Mouse (Mus musculus) stomach, embryonic 15.5 days (tissue): ENCODE results near the gene Ldlrad1. TPM values are rescaled to one million over a fixed set of nuclear protein-coding genes. Genes with fewer than 3 reads are reported as not detected.

ENCODE experiments used
- ATAC-seq: fragments of 200-750 bp; cut with Nextera tagmentation; 2 replicates; pipeline ENCODE4 v1.8.0; 2017; ENCODE audit warnings: low read depth, moderate number of reproducible peaks, moderate TSS enrichment; ENCODE audit not compliant: insufficient read depth, low FRiP score
- H3K27ac ChIP-seq: fragments of 300-500 bp; sonication (generic); 2 replicates; pipeline ENCODE4 v1.5.1; 2015; ENCODE audit warnings: mild to moderate bottlenecking, inconsistent platforms
- H3K27me3 ChIP-seq: fragments of 300-500 bp; sonication (generic); replicated peaks from 2 replicates; pipeline ENCODE4 v1.6.1; 2015; ENCODE audit warnings: inconsistent platforms
- H3K36me3 ChIP-seq: fragments of 300-500 bp; sonication (generic); 2 replicates; pipeline ENCODE4 v1.6.1; 2015; ENCODE audit warnings: inconsistent platforms
- H3K4me1 ChIP-seq: fragments of 300-500 bp; sonication (generic); 2 replicates; pipeline ENCODE4 v1.6.1; 2015; ENCODE audit warnings: inconsistent platforms
- H3K4me2 ChIP-seq: fragments of 300-500 bp; sonication (generic); 2 replicates; pipeline ENCODE4 v1.6.1; 2015; ENCODE audit warnings: mild to moderate bottlenecking, inconsistent platforms
- H3K4me3 ChIP-seq: fragments of 300-500 bp; sonication (generic); replicated peaks from 2 replicates; pipeline ENCODE4 v1.5.1; 2015; ENCODE audit warnings: inconsistent platforms
- H3K9ac ChIP-seq: fragments of 300-500 bp; sonication (generic); 2 replicates; pipeline ENCODE4 v1.6.1; 2015; ENCODE audit warnings: inconsistent platforms
- H3K9me3 ChIP-seq: fragments of 300-500 bp; sonication (generic); 2 replicates; pipeline ENCODE4 v1.6.1; 2016; ENCODE audit warnings: inconsistent platforms
- WGBS: fragments of 180-500 bp; shearing (Covaris S2); methylation state at CpG from one replicate; pipeline ENCODE4 v1.1.7; 2015; 5-methylcytosine and 5-hydroxymethylcytosine counted together
- polyA plus RNA-seq: library from polyadenylated mRNA; unstranded; fragments of >200 nt; fragmentation: Nextera tagmentation; extraction: Ambion mirVana; gene quantifications from 2 replicates; pipeline ENCODE4 v1.2.1, GENCODE M21; 2015

Gene Ldlrad1
- polyA plus RNA-seq, 1 experiment from 2014 or later, result not detected

DNA sequence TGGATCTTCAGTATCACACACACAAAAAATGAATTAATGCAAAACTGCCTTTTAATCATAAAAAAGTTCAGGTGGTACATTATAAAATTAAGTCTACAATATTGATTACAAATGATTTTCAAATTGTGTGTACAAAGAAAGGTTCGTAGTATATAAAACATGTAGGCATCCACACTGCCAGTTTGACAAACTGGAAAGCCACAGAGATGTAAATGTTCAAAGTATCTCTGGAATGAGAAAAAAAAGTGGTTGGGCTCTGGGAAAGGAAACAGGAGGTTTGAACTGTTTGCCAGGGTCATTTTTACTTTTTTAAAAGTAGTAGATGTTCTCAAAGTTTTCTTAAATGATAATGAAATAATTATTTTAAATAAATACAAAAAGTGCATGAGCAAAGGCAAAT lies 37.1 kb downstream of the Ldlrad1 start:
- no peak overlapping the region for H3K4me2 ChIP-seq
- peak overlapping the region; percentile 73; the same call in 1 of the 2 replicates for H3K27ac ChIP-seq
- no peak overlapping the region for H3K9ac ChIP-seq
- H3K4me1 ChIP-seq, result peaks cover 12% of the 10 kb centered on the region; the same call in 1 of the 2 replicates
- no peaks in the 10 kb centered on the region for H3K27me3 ChIP-seq
- peaks cover 5% of the 10 kb centered on the region; the same call in 1 of the 2 replicates for H3K36me3 ChIP-seq
- no peaks in the 10 kb centered on the region for H3K9me3 ChIP-seq
- no peak for ATAC-seq
- H3K4me3 ChIP-seq, result no peak overlapping the region
- WGBS, result 46% methylated on average over 1 of the region's 1 CpGs

DNA sequence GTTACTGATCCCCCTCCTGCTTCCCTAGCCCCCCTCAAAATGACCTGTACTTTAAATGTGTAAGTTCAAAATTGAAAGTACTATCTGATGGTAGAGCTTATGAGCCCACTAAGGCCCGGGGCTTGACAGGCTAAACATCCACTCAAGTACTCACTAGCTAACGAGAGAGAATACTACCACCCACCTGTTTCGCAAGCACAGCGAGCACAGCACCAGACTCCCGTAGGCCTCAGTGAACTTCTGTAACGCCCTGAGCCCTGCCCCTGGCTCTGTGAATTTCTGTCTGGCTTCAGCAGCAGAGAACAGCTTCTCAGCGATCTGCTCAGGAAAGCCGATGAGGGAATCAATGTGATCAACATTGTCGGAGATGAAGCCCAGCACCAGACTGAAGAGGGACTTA lies 38.1 kb downstream of the Ldlrad1 start:
- no peak for ATAC-seq
- no peak overlapping the region for H3K27ac ChIP-seq
- H3K4me3 ChIP-seq, result no peak overlapping the region
- no peak overlapping the region for H3K9ac ChIP-seq
- H3K36me3 ChIP-seq, result peaks cover 5% of the 10 kb centered on the region; the same call in 1 of the 2 replicates
- H3K4me1 ChIP-seq, result peaks cover 17% of the 10 kb centered on the region
- H3K27me3 ChIP-seq, result no peaks in the 10 kb centered on the region
- no peak overlapping the region for H3K4me2 ChIP-seq
- H3K9me3 ChIP-seq, result no peaks in the 10 kb centered on the region
- WGBS, result 78% methylated on average over 9 of the region's 9 CpGs

DNA sequence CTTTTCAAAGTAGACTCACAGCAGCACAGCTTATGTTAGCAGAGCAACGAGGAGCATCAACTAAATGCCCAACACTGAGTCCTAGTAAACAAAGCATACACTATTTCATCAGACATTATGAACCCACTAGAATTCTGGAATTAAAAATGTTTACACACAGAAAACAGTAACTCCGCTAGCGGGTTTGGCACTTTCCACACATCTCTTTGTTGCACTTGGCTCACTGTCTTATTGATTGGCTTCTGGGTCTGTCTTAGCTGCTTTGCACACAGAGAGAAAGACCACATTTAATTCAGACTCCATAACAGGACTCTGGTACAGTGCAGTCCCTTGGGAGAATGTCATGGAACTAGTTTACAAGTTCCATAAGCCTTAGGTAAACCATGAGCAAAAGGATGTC lies 39.1 kb downstream of the Ldlrad1 start:
- Histone ChIP-seq H3K27ac (no peak overlapping the region), H3K4me1 (peaks cover 19% of the 10 kb centered on the region), H3K9ac (no peak overlapping the region), H3K4me2 (no peak overlapping the region), H3K9me3 (no peaks in the 10 kb centered on the region), H3K27me3 (no peaks in the 10 kb centered on the region), H3K4me3 (no peak overlapping the region), H3K36me3 (peaks cover 2% of the 10 kb centered on the region; the same call in 1 of the 2 replicates)
- 73% methylated on average over 3 of the region's 3 CpGs for WGBS
- no peak for ATAC-seq

DNA sequence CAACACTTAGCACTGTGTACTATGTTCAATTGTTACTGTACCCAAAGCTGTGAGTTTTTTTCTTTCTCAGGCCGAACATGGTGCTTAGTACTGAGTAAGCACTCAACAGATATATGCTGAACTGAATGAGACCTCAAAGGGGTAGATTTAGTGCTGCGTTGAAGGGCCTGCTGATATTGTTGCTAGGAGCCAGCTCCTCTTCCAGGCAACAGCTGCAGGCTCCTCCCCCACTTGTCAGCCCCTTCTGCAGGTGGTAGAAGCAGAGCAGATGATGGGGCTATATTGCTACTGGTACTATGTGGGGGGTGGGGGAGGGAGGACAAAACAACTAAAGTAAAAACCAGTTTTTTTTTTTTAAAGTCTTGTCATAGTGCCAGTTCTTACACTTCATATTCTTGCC lies 40.5 kb downstream of the Ldlrad1 start:
- Histone ChIP-seq H3K4me1 (peaks cover 20% of the 10 kb centered on the region), H3K4me3 (no peak overlapping the region), H3K27ac (no peak overlapping the region), H3K9ac (no peak overlapping the region), H3K9me3 (no peaks in the 10 kb centered on the region), H3K4me2 (no peak overlapping the region), H3K36me3 (no peaks in the 10 kb centered on the region), H3K27me3 (no peaks in the 10 kb centered on the region)
- ATAC-seq, result no peak
- 44% methylated on average over 2 of the region's 2 CpGs for WGBS

DNA sequence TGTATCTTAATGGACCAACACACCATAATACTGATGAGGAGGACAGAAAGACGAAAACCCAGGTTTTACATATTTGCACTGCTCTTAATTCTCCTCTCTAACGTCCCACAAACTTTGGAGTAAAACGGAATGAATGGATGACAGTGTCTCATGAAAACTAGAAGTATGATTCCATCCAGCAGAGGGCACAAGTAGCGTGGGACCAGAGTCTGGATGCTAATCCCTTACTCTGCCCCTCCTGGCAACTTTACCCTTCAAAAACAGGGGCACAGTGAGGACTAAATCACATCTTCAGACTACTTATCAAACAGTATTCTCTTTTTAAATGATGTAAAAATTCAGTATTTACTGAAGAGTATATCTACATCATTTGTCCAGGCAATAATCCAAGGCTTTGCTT lies 41.5 kb downstream of the Ldlrad1 start:
- Histone ChIP-seq H3K4me3 (no peak overlapping the region), H3K9me3 (no peaks in the 10 kb centered on the region), H3K4me1 (peaks cover 18% of the 10 kb centered on the region), H3K27me3 (no peaks in the 10 kb centered on the region), H3K4me2 (no peak overlapping the region), H3K9ac (no peak overlapping the region), H3K36me3 (no peaks in the 10 kb centered on the region), H3K27ac (no peak overlapping the region)
- ATAC-seq, result no peak
- 17% methylated on average over 4 of the region's 4 CpGs for WGBS

DNA sequence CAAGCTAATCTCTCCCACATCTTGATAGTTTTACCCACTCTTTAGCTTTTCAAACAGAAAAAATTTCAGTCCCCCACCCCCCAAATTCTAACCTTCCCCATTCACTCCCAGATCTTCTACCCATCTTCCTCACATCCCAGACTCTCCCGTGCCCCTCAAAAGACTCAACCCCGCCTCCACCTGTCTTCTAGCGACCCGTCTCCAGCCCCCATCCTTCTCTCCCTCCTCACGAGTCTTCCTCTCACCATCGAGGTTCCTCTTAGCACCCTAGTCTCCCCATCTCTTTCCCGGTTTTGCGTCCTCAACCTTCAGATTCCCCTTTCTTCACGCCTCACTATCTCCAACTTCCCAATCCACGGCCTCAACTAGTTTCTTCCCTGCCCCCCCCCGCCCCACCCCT lies 43.5 kb downstream of the Ldlrad1 start:
- Histone ChIP-seq H3K36me3 (no peaks in the 10 kb centered on the region), H3K9ac (peak overlapping the region; percentile 74; the same call in 1 of the 2 replicates), H3K4me2 (peak overlapping the region; percentile 73), H3K4me1 (peaks cover 15% of the 10 kb centered on the region), H3K4me3 (peak overlapping the region; percentile 89), H3K9me3 (no peaks in the 10 kb centered on the region), H3K27me3 (no peaks in the 10 kb centered on the region), H3K27ac (peak overlapping the region; percentile 81; the same call in 1 of the 2 replicates)
- no peak for ATAC-seq
- under 1% methylated on average over 11 of the region's 11 CpGs for WGBS

DNA sequence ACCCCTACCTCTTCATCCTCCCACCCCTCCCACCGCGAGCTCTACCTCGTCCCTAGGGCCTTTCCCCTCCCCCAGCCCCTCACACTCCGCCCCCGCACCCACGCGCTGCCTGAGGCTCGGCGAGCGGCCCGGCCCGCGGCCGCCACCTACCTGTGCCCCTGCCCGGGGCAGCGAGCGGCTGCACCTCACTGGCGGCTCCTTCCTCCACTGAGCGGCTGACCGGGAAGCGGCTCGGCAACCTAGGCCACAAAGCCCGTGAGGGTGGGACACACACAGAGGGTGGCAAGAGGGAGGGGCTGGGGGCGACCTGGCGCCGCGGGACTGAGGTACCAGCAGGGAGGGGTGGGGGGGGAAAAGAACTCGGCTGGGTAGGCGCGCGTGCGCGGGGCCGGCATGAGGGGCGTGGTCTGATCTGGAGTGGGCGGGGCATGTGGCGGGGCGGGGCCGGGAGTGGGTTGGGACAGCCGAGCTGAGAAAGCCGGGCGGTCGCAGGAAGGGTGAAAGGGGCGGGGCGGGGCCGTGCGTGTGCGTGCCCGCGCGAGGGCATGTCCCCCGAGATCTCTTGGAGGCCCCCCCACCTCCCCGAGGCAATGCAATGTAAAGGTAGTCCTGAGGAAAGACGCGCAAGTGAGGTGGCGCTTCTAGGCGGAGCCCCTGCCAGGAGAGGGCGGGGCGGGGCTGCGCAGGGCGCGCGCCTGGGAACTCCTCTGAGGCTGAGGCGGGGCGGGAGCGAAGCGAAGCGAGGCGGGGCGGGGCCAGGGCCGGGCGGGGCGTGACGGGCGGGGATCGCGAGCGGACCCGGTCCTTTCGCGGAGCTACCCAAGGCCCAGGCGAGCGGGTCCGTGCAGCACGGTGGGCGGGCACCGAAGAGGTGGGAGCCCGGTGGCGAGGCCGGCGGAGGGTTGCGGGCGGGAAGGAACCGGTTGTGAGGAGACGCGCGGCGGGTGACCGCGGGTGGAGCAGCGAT lies 44.4 kb downstream of the Ldlrad1 start, which contains the start of the genes Lrrc42 and Hspb11:
Gene Lrrc42 (minus strand): TSS at position 408 of the 967 bp plus-strand sequence.
Gene Hspb11 (plus strand): TSS at position 469 of the 967 bp plus-strand sequence.
- H3K4me1 ChIP-seq, result peaks cover 13% of the 10 kb centered on the region
- peak within 1 kb of the TSS; percentile 74 for H3K9ac ChIP-seq
- peak; percentile 97 for ATAC-seq
- no peaks in the 10 kb centered on the region for H3K36me3 ChIP-seq
- H3K4me2 ChIP-seq, result peak within 1 kb of the TSS; percentile 73
- H3K27me3 ChIP-seq, result no peaks in the 10 kb centered on the region
- peak within 1 kb of the TSS; percentile 81 for H3K27ac ChIP-seq
- WGBS, result under 1% methylated on average over 86 of the region's 101 CpGs
- H3K9me3 ChIP-seq, result no peaks in the 10 kb centered on the region
- peak within 1 kb of the TSS; percentile 89 for H3K4me3 ChIP-seq

DNA sequence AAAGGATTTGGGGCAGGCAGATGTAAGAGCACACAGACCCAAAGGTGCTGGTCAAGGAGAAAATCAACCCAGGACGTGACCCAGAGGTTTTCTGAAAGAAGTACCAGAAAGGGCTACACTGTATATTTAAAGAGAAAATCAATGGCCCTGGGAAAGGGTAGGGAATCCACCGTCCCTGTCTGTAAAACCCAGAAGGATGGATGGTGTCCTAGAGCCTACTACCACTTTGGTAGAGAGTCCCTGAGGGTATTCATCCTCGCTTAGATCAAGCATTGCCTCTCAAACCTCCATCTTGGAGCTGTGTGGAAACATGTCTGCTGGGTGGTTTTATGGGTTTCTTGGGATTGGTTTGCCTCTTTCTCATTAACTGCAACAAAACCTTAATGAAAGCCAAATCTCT lies 45.4 kb downstream of the Ldlrad1 start:
- Histone ChIP-seq H3K27ac (peak overlapping the region; percentile 81; the same call in 1 of the 2 replicates), H3K9me3 (no peaks in the 10 kb centered on the region), H3K4me1 (peaks cover 11% of the 10 kb centered on the region), H3K4me2 (peak overlapping the region; percentile 47), H3K4me3 (peak overlapping the region; percentile 89), H3K9ac (peak overlapping the region; percentile 51; the same call in 1 of the 2 replicates), H3K27me3 (no peaks in the 10 kb centered on the region), H3K36me3 (no peaks in the 10 kb centered on the region)
- WGBS, result 26% methylated on average over 3 of the region's 3 CpGs
- ATAC-seq, result no peak

DNA sequence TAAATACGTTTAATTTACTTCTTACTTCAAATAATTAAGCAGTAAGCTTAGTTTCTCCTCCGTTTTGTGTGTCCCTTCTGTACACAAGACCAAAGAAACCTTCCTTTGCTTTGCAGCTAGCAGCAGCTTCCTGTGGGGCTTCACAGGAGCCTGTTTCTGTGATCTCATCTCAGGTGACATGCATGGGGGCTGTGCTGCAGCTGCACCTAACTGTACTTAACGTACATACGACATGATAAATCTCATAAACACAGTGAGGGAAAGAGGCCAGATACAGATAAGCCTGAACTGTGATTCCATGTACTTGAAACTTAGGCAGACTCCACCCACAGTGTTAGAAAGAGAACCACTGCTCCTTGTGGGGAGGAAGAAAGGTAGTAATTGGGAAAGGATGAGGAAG lies 51.0 kb downstream of the Ldlrad1 start:
- H3K9ac ChIP-seq, result no peak overlapping the region
- ATAC-seq, result no peak
- H3K4me1 ChIP-seq, result no peaks in the 10 kb centered on the region
- H3K4me3 ChIP-seq, result no peak overlapping the region
- H3K9me3 ChIP-seq, result no peaks in the 10 kb centered on the region
- no peaks in the 10 kb centered on the region for H3K36me3 ChIP-seq
- no peaks in the 10 kb centered on the region for H3K27me3 ChIP-seq
- H3K4me2 ChIP-seq, result no peak overlapping the region
- WGBS, result 31% methylated on average over 4 of the region's 4 CpGs
- H3K27ac ChIP-seq, result no peak overlapping the region

Other genes starting within 250 kb of the Ldlrad1 start
- 89.8 and 100 TPM in 2 replicates for gene Mrpl37, start 142.3 kb upstream of the Ldlrad1 start, polyA plus RNA-seq
- 6.1 and 7.5 TPM in 2 replicates for gene Cyb5rl, start 142.2 kb upstream of the Ldlrad1 start, polyA plus RNA-seq
- not detected in 2 replicates for gene Cdcp2, start 112.3 kb upstream of the Ldlrad1 start, polyA plus RNA-seq
- 386 and 427 TPM in 2 replicates for gene Tmem59, start 30.8 kb upstream of the Ldlrad1 start, polyA plus RNA-seq
- 16.4 and 30.4 TPM in 2 replicates for gene Tceanc2, start 30.1 kb upstream of the Ldlrad1 start, polyA plus RNA-seq
- 54.4 TPM in 2 replicates for gene Lrrc42, start 44.4 kb downstream of the Ldlrad1 start, polyA plus RNA-seq
- 32.3 and 34.4 TPM in 2 replicates for gene Hspb11, start 44.4 kb downstream of the Ldlrad1 start, polyA plus RNA-seq
- 0.31 and 0.57 TPM in 2 replicates for gene Dio1, start 98.0 kb downstream of the Ldlrad1 start, polyA plus RNA-seq
- gene Yipf1, start 105.2 kb downstream of the Ldlrad1 start, polyA plus RNA-seq, result 58.2 and 59.1 TPM in 2 replicates
- gene Ndc1, start 158.6 kb downstream of the Ldlrad1 start, polyA plus RNA-seq, result 26.2 and 30.2 TPM in 2 replicates
- gene Glis1, start 225.4 kb downstream of the Ldlrad1 start, polyA plus RNA-seq, result 0.49 and 1.1 TPM in 2 replicates